Mouse (Mus musculus): Measurements from ENCODE around the gene Blm.

DNA sequence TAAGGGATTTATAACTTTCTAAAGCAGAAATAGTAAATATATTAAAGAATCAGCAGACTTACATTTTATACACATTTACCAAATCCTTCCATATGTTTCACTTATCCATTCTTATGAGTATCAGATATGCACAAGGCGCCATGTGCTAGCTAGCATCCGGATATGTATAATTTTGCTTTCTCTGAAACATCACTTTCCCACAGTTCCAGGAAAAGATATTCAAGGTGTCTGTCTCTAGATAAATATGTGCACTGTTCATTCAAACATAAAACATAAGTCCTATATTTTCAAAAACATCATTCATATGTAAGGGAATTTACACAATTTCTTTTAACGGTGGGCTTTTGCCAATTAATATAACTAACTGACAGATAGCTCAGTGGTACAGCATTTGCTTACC, 42.9 kb downstream of the Blm start:
- TF ChIP-seq POLR2A (IDR thresholded peaks at IDR 0.05; ENCODE audit: extremely low read depth, insufficient read depth, low read length) (no peak), CTCF (IDR thresholded peaks at IDR 0.05; ENCODE audit: extremely low read depth, insufficient read depth, low read length) (no peak)
